Mouse (Mus musculus) lung, embryonic 14.5 days (tissue): ENCODE data around the gene Olfr550. TPM values are rescaled to one million over a fixed set of nuclear protein-coding genes. Genes with fewer than 3 reads are reported as not detected.
"Not testable (repeated sequence)": the region's sequence is repeated elsewhere in the genome, so short reads cannot be mapped to it uniquely, and the experiment has no call there.

Experiments used
- ATAC-seq: fragments of 200-750 bp; cut with Nextera tagmentation; 2 replicates; pipeline ENCODE4 v1.8.0; 2017; ENCODE audit warnings: mild to moderate bottlenecking, moderate TSS enrichment, moderate library complexity; ENCODE audit not compliant: insufficient read depth
- DNase-seq: peaks from one replicate; pipeline ENCODE4 v3.0.0-alpha.2; 2015
- H3K27ac ChIP-seq: fragments of 300-500 bp; sonication (generic); 2 replicates; pipeline ENCODE4 v1.5.1; 2014; ENCODE audit warnings: low read depth, mild to moderate bottlenecking, moderate library complexity
- H3K27me3 ChIP-seq: fragments of 300-500 bp; sonication (generic); 2 replicates; pipeline ENCODE4 v1.6.1; 2014; ENCODE audit warnings: low read length, control low read depth; ENCODE audit not compliant: insufficient read depth
- H3K36me3 ChIP-seq: fragments of 300-500 bp; sonication (generic); 2 replicates; pipeline ENCODE4 v1.6.1; 2014; ENCODE audit warnings: control low read depth; ENCODE audit not compliant: insufficient read depth
- H3K4me1 ChIP-seq: fragments of 300-500 bp; sonication (generic); 2 replicates; pipeline ENCODE4 v1.6.1; 2014; ENCODE audit warnings: antibody characterized with exemption, control low read depth; ENCODE audit not compliant: insufficient read depth
- H3K4me2 ChIP-seq: fragments of 300-500 bp; sonication (generic); 2 replicates; pipeline ENCODE4 v1.6.1; 2014; ENCODE audit warnings: mild to moderate bottlenecking
- H3K4me3 ChIP-seq: fragments of 300-500 bp; sonication (generic); 2 replicates; pipeline ENCODE4 v1.5.1; 2014; ENCODE audit warnings: low read depth, low read length
- H3K9ac ChIP-seq: fragments of 300-500 bp; sonication (generic); 2 replicates; pipeline ENCODE4 v1.6.1; 2014
- H3K9me3 ChIP-seq: fragments of 300-500 bp; sonication (generic); 2 replicates; pipeline ENCODE4 v1.6.1; 2016; ENCODE audit warnings: low read depth, low read length, control low read depth
- CTCF ChIP-seq: IDR thresholded peaks from 2 replicates; pipeline ENCODE4 v1.5.1; 2016; ENCODE audit warnings: antibody characterized with exemption, low read depth
- WGBS: fragments of 180-500 bp; shearing (Covaris S2); extraction: QIAGEN DNeasy Blood & Tissue Kit; methylation state at CpG from one replicate; pipeline ENCODE4 v1.1.7; 2014; 5-methylcytosine and 5-hydroxymethylcytosine counted together
- polyA plus RNA-seq: library from polyadenylated mRNA; unstranded; fragments of >200 nt; fragmentation: Nextera tagmentation; extraction: Ambion mirVana; gene quantifications from 2 replicates; pipeline ENCODE4 v1.2.1, GENCODE M21; 2014

Gene Olfr550
- polyA plus RNA-seq, 1 experiment from 2014 or later, result not detected

- H3K27ac ChIP-seq, result no peak within 1 kb of the TSS
- DNase-seq (no peak), ATAC-seq (no peak)
- no peaks in the 10 kb centered on the region for H3K9me3 ChIP-seq
- H3K27me3 ChIP-seq, result no peaks in the 10 kb centered on the region
- no peak within 1 kb of the TSS for H3K4me2 ChIP-seq
- no peak for TF ChIP-seq CTCF
- H3K36me3 ChIP-seq, result no peaks in the 10 kb centered on the region
- no peaks in the 10 kb centered on the region for H3K4me1 ChIP-seq
- no peak within 1 kb of the TSS for H3K9ac ChIP-seq
- no peak within 1 kb of the TSS for H3K4me3 ChIP-seq
These were observed 46.9 kb downstream of the Olfr550 start, which contains the start of gene Olfr553 for GRCm38 (mm10) chr7:102618118-102618517. Gene Olfr553 (minus strand): TSS chr7:102618218.

- TF ChIP-seq CTCF, result no peak
- WGBS, result 30% methylated on average over 5 of the region's 5 CpGs
- H3K4me1 ChIP-seq, result no peaks in the 10 kb centered on the region
- no peak overlapping the region for H3K27ac ChIP-seq
- H3K4me3 ChIP-seq, result no peak overlapping the region
- H3K27me3 ChIP-seq, result no peaks in the 10 kb centered on the region
- no peak overlapping the region for H3K4me2 ChIP-seq
- no peaks in the 10 kb centered on the region for H3K36me3 ChIP-seq
- H3K9ac ChIP-seq, result no peak overlapping the region
- no peaks in the 10 kb centered on the region for H3K9me3 ChIP-seq
- ATAC-seq (peak; percentile 66; the same call in 1 of the 2 replicates), DNase-seq (peak; percentile 73)
These were observed 48.4 kb downstream of the Olfr550 start for GRCm38 (mm10) chr7:102619608-102620007.

DNA sequence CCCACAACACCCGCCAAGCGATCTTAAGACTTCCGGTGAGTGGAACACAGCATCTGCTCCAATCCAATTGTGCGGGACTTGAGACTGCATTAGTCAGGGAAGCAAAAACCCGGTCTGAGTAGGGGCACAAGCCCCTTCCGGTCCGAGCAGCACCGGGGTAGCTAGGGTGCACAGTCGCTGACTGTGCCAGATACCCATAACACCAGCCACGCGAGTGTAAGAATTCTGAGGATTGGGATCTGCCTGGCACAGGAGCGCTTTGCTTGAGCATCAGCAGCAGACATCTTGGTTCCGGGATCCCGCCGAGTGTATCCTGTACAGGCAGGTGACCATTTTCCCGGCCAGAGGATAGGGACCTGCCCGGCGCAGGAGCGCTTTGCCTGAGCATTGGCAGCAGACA lies 49.1 kb downstream of the Olfr550 start:
- not testable (repeated sequence) for ATAC-seq, H3K9ac ChIP-seq, H3K27ac ChIP-seq, H3K4me3 ChIP-seq, H3K27me3 ChIP-seq, H3K9me3 ChIP-seq, DNase-seq, H3K4me2 ChIP-seq, H3K4me1 ChIP-seq, H3K36me3 ChIP-seq
- 75% methylated on average over 16 of the region's 19 CpGs for WGBS

Other genes starting within 250 kb of the Olfr550 start
- 200 and 220 TPM in 2 replicates for gene Rrm1, start 129.7 kb upstream of the Olfr550 start, polyA plus RNA-seq
- gene Olfr543, start 89.8 kb upstream of the Olfr550 start, polyA plus RNA-seq, result 0.37 and 0.45 TPM in 2 replicates
- gene Olfr544, start 83.1 kb upstream of the Olfr550 start, polyA plus RNA-seq, result 0.11 TPM in 2 replicates
- not detected in 2 replicates for gene Olfr545, start 71.9 kb upstream of the Olfr550 start, polyA plus RNA-seq
- not detected in 2 replicates for gene Olfr547, start 36.7 kb upstream of the Olfr550 start, polyA plus RNA-seq
- not detected in 2 replicates for gene Olfr548-ps1, start 30.5 kb upstream of the Olfr550 start, polyA plus RNA-seq
- gene Olfr549, start 21.6 kb upstream of the Olfr550 start, polyA plus RNA-seq, result not detected in 2 replicates
- 0.36 and 0.62 TPM in 2 replicates for gene Trim21, start 6.0 kb upstream of the Olfr550 start, polyA plus RNA-seq
- gene Olfr551, start 20.4 kb downstream of the Olfr550 start, polyA plus RNA-seq, result not detected in 2 replicates
- gene Olfr552, start 26.3 kb downstream of the Olfr550 start, polyA plus RNA-seq, result not detected in 2 replicates
- gene Olfr553, start 46.8 kb downstream of the Olfr550 start, polyA plus RNA-seq, result not detected in 2 replicates
- gene Olfr554, start 67.0 kb downstream of the Olfr550 start, polyA plus RNA-seq, result not detected in 2 replicates
- gene Olfr555, start 87.4 kb downstream of the Olfr550 start, polyA plus RNA-seq, result not detected in 2 replicates
- not detected in 2 replicates for gene Olfr556, start 93.5 kb downstream of the Olfr550 start, polyA plus RNA-seq
- 13.7 and 16.1 TPM in 2 replicates for gene Trim68, start 115.9 kb downstream of the Olfr550 start, polyA plus RNA-seq
- gene Olfr557, start 124.5 kb downstream of the Olfr550 start, polyA plus RNA-seq, result not detected in 2 replicates
- 0.12 TPM in 1 of 2 replicates, not detected in the other for gene Olfr558, start 130.8 kb downstream of the Olfr550 start, polyA plus RNA-seq
- not detected in 2 replicates for gene Olfr33, start 147.6 kb downstream of the Olfr550 start, polyA plus RNA-seq
- not detected in 2 replicates for gene Olfr559, start 156.0 kb downstream of the Olfr550 start, polyA plus RNA-seq
- not detected in 2 replicates for gene Olfr560, start 187.9 kb downstream of the Olfr550 start, polyA plus RNA-seq
- gene Olfr78, start 188.0 kb downstream of the Olfr550 start, polyA plus RNA-seq, result 0.09 and 0.12 TPM in 2 replicates
- not detected in 2 replicates for gene Olfr561, start 199.8 kb downstream of the Olfr550 start, polyA plus RNA-seq
- gene Olfr564, start 232.0 kb downstream of the Olfr550 start, polyA plus RNA-seq, result not detected in 2 replicates